Mouse (Mus musculus): ENCODE measurements around the gene Gm28490. TPM values are rescaled to one million over a fixed set of nuclear protein-coding genes. Genes with fewer than 3 reads are reported as not detected.
"Not testable (repeated sequence)": the region's sequence is repeated elsewhere in the genome, so short reads cannot be mapped to it uniquely, and the experiment has no call there.

Gm28490 gene
- not detected for total RNA-seq (2021)
- long read RNA-seq, experiment 1: 0 reads
- long read RNA-seq, experiment 2: 0 reads

DNA sequence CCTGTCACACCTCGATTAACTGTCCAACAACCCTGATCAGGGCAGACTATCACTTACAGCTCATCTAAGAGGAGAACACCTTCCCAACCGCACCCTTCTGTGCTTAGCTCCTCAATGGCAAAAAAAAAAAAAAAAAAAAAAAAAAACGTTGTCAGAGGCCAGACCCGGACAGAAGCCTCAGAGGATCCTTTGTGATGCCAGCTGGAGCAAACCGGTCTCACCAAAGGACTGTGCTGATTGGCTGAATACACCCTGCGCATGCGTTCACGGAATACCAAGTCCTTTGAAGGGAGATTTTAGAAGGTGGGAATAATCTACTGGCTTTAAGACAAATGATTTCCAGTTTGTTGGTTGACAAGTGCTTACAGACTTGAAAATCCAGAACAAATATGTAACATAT, at the start of gene Gm28490:
Gm28490 (minus strand) TSS at position 101 of the 400 bp plus-strand sequence.
- not testable (repeated sequence) for DNase-seq

Data from adrenal gland, postnatal 10 days (tissue).